Mouse (Mus musculus) c-Kit-positive CD71-positive TER-119-positive erythroid progenitor cells, embryonic 14.5 days (primary cell): ENCODE measurements around the gene Slc26a10.
A peak's percentile ranks its signal among the peaks of the same experiment; 100 is the strongest.

Experiments
- DNase-seq: peaks from one replicate; pipeline ENCODE4 v3.0.0-alpha.2; 2013; ENCODE audit warnings: low spot score

Gene Slc26a10

DNA sequence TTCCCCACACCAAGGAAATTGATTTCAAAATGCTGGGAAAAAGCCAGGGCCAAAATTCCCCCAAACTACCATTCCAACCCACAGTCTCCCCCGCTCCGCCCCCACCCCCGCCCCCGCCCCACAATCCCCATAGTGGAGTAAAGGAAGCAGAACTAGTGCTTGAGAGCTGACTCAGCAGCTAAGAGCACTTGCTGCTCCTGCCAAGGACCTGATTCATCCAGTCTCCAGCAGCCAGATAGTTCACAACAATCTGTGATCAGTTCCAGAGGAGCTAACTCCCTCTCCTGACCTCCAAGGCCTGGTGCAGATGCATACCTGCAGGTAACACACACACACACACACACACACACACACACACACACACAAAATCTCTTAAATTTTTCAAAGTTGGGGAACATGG lies 51.0 kb downstream of the Slc26a10 start:
- DNase-seq, result no peak

DNA sequence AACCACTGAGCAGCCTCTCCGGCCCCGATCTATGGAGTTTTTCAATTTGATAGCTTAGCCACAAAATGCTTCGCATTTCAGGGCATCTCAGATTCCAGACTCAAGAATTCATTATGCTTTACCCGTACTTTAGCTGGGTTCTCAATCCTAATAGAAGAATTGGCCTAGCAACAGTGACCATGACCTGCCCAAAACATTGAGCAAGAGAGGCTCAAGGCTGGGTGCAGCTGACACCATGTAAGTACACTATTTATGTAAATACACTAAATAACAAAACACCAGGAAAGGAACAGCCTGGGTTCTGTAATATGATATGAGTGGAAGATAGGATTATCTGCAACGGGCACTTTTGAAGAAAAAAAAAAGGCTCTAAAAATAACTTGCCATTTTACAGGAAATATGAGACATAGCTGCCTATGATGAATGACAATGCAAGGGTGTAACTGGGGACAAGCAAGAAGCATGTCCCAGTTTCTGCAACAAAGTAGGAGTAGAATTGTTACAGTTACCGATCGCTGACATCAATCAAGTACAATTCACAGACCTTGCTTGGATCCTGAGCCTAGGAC lies 52.6 kb downstream of the Slc26a10 start:
- no peak for DNase-seq

DNA sequence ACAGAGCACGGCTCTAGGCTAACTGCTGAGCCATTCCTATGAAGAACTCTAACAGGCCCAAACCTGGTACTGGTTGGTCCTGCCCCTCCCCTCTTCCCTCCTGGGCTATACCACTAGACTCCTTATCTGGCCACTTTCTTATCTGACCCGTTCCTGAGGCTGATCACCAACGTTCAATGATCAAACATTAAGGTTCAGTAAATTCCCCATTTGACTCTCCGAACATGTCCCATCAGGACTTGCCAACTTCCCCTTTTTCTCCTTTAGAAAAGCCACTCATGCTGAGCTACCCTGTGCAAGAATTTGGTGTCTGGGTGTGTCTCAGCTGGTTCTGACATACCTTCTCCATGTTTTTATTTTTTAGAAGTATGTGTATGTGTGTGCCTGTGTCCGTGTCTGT lies 53.9 kb downstream of the Slc26a10 start:
- no peak for DNase-seq

DNA sequence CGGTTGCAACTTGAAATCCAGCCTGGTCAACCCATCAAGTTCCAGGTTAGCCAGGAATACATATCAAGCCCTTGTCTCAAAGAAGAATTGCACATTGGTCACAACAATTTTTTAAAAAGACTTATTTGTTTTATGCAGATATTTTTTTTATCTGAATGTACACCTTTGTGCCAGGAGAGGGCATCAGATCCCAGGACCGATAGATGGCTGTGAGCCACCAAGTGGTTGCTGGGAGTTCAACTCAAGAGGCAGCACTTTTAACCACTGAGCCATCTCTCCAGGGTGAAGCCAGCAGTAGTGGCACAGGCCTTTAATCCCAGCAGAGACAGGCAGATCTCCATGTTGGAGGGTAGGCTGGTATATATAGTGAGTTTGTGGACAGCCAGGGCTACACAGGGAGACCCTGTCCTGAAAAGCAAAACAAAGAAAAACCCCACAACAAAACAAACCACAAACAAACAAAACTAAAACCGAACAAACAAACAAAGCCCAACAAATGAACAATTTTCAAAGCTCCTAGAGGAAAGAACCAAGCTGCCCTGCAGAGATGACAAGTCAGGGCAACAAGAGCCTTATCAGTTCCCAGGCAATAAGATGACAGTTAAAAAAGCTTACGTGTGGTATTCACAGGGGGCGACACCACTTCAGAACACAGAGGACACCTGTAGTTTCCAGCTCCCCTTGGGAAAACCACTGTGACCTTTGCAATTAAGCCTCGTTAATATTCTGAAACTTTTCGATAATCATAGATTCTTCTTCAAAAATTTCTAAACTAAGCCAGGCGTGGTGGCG lies 55.0 kb downstream of the Slc26a10 start:
- DNase-seq, result no peak

DNA sequence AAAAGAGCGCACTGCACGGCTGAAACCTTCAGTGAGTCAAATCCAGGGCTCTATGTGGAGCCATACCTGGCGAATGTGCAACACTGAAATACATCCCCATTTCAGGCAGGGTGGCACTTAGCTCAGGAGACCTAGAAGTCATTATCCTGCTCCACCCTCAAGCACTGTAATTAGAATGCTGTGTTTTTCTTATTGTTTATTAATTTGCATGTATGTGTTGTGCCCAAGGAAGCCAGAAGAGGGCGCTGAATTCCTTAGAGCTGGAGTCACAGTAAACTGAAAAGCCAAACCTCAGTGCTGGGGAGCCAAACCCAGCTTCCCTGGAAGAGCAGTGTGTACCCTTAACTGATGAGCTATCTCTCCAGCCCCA lies 57.0 kb downstream of the Slc26a10 start:
- peak; percentile 74 for DNase-seq

DNA sequence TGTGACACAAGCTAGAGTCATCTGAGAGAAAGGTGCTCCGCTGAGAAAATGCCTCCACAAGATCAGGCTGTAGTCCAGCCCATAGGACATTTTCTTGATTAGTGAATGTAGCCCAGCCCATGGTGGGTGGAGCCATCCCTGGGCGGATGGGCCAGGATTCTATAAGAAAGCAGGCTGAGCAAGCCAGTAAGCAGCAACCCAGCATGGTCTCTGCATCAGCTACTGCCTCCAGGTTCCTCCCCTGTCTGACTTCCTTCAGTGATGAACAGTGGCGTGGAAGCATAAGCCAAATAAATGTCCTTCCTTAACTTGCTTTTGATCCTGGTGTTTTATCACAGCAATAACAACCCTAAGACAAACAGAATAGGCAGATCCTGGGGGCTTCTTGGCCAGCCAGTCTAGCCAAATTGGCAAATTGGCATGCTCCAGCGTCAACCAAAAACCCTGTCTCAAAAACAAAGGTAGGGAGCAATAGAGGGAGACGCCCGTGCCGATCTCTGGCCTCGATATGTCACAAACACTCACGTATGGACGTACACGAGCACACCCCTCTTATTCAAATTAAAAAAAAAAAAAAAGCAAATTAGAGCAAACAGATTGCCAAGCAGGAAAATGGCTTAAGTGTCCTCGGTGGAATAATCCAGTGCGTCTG lies 57.5 kb downstream of the Slc26a10 start:
- DNase-seq, result peak; percentile 77

DNA sequence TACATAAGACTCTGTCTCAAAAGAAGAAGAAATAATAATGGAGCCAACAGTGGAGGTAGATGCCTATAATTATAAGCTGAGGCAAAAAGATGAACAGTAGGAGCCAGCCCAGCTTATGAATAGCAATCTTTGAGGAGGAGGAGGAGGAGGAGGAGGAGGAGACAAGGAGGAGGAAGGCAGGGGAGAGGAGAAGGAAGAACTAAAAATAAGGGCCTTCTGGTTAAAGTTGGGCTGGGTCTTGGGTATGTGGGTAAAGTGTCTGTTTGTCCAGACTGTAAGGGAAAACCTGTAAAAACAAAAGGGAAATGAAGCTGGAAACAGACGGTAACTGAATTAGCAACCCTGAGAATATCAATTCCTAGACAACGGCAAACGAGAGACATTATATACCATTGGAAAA lies 58.4 kb downstream of the Slc26a10 start:
- DNase-seq, result no peak
